Mouse (Mus musculus): ENCODE data around the gene Anxa5. TPM values are rescaled to one million over a fixed set of nuclear protein-coding genes. Genes with fewer than 3 reads are reported as not detected.
A peak's percentile ranks its signal among the peaks of the same experiment; 100 is the strongest.

The Anxa5 gene
- 100 to 1,000 TPM; 234 to 248 TPM for total RNA-seq (2021)

- intact Hi-C loops (cut with DNase I) = no loop called here
- peak; percentile 99 for DNase-seq
Observed at GRCm38 (mm10) chr3:36475532-36476087, at the start of gene Anxa5, which contains the start of gene 1810062G17Rik. Gene Anxa5, minus strand, starts transcription at chr3:36475894. Gene 1810062G17Rik, plus strand, starts transcription at chr3:36475937.

- DNase-seq = no peak
- intact Hi-C loops (cut with DNase I) = no loop called here
Observed at GRCm38 (mm10) chr3:36524466-36524865, 48.8 kb upstream of the Anxa5 start.

GRCm38 (mm10) chr3:36522137-36522536 is 46.4 kb upstream of the Anxa5 start:
- DNase-seq = no peak
- intact Hi-C loops (cut with DNase I) = no loop called here

GRCm38 (mm10) chr3:36521073-36522060 is 45.7 kb upstream of the Anxa5 start, which contains the start of gene Gm11549:
Gene Gm11549, minus strand, starts transcription at chr3:36521813.
- peak; percentile 24 to 40 for DNase-seq
- intact Hi-C loops (cut with DNase I) = no loop called here

GRCm38 (mm10) chr3:36516196-36516595 is 40.5 kb upstream of the Anxa5 start:
- DNase-seq = no peak
- intact Hi-C loops (cut with DNase I) = no loop called here

GRCm38 (mm10) chr3:36511491-36511890 is 35.8 kb upstream of the Anxa5 start:
- DNase-seq = no peak
- intact Hi-C loops (cut with DNase I) = no loop called here

- DNase-seq = no peak
Observed at GRCm38 (mm10) chr3:36505809-36506735, 30.4 kb upstream of the Anxa5 start.

GRCm38 (mm10) chr3:36505306-36505705 is 29.6 kb upstream of the Anxa5 start:
- DNase-seq = no peak
- intact Hi-C loops (cut with DNase I) = no loop called here

More at GRCm38 (mm10) chr3:36505809-36506735, 30.4 kb upstream of the Anxa5 start:
- intact Hi-C loops (cut with DNase I) = no loop called here

- intact Hi-C loops (cut with DNase I) = no loop called here
- no peak for DNase-seq
Observed at GRCm38 (mm10) chr3:36501546-36501945, 25.9 kb upstream of the Anxa5 start.

GRCm38 (mm10) chr3:36500976-36501375 is 25.3 kb upstream of the Anxa5 start:
- no peak for DNase-seq
- intact Hi-C loops (cut with DNase I) = no loop called here

GRCm38 (mm10) chr3:36499418-36499817 is 23.7 kb upstream of the Anxa5 start:
- DNase-seq = no peak
- intact Hi-C loops (cut with DNase I) = no loop called here

GRCm38 (mm10) chr3:36498224-36498623 is 22.5 kb upstream of the Anxa5 start:
- intact Hi-C loops (cut with DNase I) = no loop called here
- DNase-seq = no peak

GRCm38 (mm10) chr3:36496746-36497145 is 21.1 kb upstream of the Anxa5 start:
- intact Hi-C loops (cut with DNase I) = loop anchor here (2.0 kb wide), 3 partner anchors 54 to 316 kb away; no protein-coding TSS in a partner anchor
- peak; percentile 78 to 85 for DNase-seq

- intact Hi-C loops (cut with DNase I) = loop anchor here (2.0 kb wide), 3 partner anchors 53 to 315 kb away; no protein-coding TSS in a partner anchor
- no peak for DNase-seq
Observed at GRCm38 (mm10) chr3:36496273-36496672, 20.6 kb upstream of the Anxa5 start.

GRCm38 (mm10) chr3:36495436-36495835 is 19.7 kb upstream of the Anxa5 start:
- intact Hi-C loops (cut with DNase I) = loop anchor here (2.0 kb wide), 1 partner anchor 15 kb away; no protein-coding TSS in a partner anchor
- DNase-seq = peak; percentile 91 to 96

- intact Hi-C loops (cut with DNase I) = loop anchor here (2.0 kb wide), 1 partner anchor 14 kb away; no protein-coding TSS in a partner anchor
- DNase-seq = no peak
Observed at GRCm38 (mm10) chr3:36494613-36495012, 18.9 kb upstream of the Anxa5 start.

- intact Hi-C loops (cut with DNase I) = loop anchor here (2.0 kb wide), 1 partner anchor 13 kb away; no protein-coding TSS in a partner anchor
Observed at GRCm38 (mm10) chr3:36493641-36494283, 18.1 kb upstream of the Anxa5 start.

GRCm38 (mm10) chr3:36492716-36493391 is 17.2 kb upstream of the Anxa5 start:
- no peak for DNase-seq
- intact Hi-C loops (cut with DNase I) = no loop called here

More at GRCm38 (mm10) chr3:36493641-36494283, 18.1 kb upstream of the Anxa5 start:
- no peak for DNase-seq

- intact Hi-C loops (cut with DNase I) = no loop called here
- no peak for DNase-seq
Observed at GRCm38 (mm10) chr3:36491535-36491934, 15.8 kb upstream of the Anxa5 start.

All from heart, postnatal 10 days (tissue).